Mouse (Mus musculus) erythroid progenitor cell, adult 5-6 weeks (primary cell): ENCODE results near the gene Trdn. TPM values are rescaled to one million over a fixed set of nuclear protein-coding genes. Genes with fewer than 3 reads are reported as not detected.

Source experiments
- ATAC-seq: replicated peaks from 2 replicates; pipeline ENCODE4 v1.8.0; 2016; ENCODE audit warnings: moderate number of reproducible peaks, mild to moderate bottlenecking, moderate TSS enrichment, inconsistent platforms; ENCODE audit not compliant: poor library complexity, low FRiP score, severe bottlenecking
- total RNA-seq, 2 experiments: library from RNA; stranded (forward) in 1 of 2; stranded (reverse) in 1 of 2; fragments of 150-400 nt in 1 of 2; fragments of 186-747, 209-891 nt in 1 of 2; gene quantifications; 2 replicates each; pipeline versions ENCODE4 v1.2.3 to v1.2.4; 2015 to 2017; ENCODE audit warnings: low replicate concordance in 2 of 2

The Trdn gene
- total RNA-seq, 2 experiments from 2014 or later = not detected

GRCm38 (mm10) chr10:33353026-33353425, 272.7 kb downstream of the Trdn start:
- ATAC-seq = no peak

GRCm38 (mm10) chr10:33366521-33366920, 286.2 kb downstream of the Trdn start:
- ATAC-seq = no peak

GRCm38 (mm10) chr10:33370534-33370933, 290.2 kb downstream of the Trdn start:
- ATAC-seq = no peak

- ATAC-seq = no peak
Measured at GRCm38 (mm10) chr10:33375474-33376029, 295.2 kb downstream of the Trdn start.

Other genes with a start within 250 kb of the Trdn start
- not detected in 2 replicates for gene Nkain2, start 190.1 kb upstream of the Trdn start, total RNA-seq (2015; ENCODE audit: low replicate concordance)
- not detected in 2 replicates for gene Nkain2, start 190.1 kb upstream of the Trdn start, total RNA-seq (2017; ENCODE audit: low replicate concordance)